Mouse (Mus musculus) testis, postnatal 10 days (tissue): ENCODE data around the gene Plcz1.

Source experiments
- DNase-seq: peaks from one replicate; pipeline ENCODE4 v3.0.0; 2021; ENCODE audit warnings: low spot score

Plcz1 gene

DNA sequence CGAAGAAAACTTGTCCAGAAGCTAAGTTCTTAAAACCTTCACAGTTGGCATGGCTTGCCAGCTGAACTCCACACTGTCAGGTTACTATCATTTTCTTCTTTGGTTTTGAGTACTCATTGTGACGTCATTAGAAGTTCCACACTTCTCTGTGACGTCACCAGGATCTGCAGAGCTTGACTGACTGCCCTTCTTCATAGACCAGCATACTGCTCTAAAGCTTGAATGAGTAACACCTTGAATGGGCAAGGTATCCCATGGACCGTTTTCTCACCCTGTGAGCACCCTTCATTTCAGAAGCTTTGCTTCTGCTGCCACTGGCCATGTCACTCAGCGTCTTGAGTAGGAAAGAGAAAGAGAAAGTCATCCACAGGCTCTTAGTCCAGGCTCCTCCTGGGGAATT, at the start of gene Plcz1:
Gene Plcz1, minus strand, starts transcription at position 101 of the 400 bp plus-strand sequence.
- DNase-seq: no peak

GRCm38 (mm10) chr6:140089855-140090254, 48.6 kb upstream of the Plcz1 start:
- no peak for DNase-seq

DNA sequence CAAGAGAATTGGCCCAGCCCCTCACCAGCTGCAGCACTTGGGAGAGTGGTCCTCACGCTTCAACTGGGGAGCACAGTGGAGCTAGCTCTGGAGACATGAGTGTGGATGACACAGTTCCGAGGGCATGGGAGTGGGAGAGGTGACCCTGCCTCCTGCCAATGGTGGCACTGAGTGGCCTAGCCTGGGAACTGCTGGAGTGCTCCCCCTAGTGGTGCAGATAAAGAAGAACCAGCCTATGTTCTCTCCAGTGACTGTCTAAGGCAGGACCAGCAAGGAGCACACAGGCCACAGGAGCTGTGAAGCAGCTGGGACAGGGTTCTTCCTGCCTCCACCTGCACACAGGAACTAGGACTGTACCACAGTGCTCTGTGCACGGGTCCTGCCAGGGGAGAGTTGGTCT, 40.5 kb upstream of the Plcz1 start:
- no peak for DNase-seq

GRCm38 (mm10) chr6:140080933-140081332, 39.7 kb upstream of the Plcz1 start:
- no peak for DNase-seq

DNA sequence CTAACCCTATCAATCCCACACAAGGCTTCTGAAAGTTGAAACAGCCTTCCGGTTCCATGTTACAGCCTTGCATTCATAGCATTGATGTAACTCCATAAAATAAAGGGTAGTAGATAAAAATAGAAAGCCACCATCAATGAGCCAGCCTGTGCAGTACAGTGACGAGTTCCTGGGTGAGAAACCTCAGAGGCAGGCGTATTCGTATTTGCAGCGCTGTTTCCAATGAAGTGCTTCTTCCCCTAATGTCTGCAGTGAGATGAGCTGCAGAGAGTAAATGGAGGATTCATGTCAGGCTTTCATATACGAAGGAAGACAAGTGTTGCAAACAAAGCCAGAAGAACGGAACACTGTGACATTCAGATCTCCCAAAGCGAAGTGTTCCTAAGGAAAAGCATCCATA, 27.9 kb upstream of the Plcz1 start:
- no peak for DNase-seq

DNA sequence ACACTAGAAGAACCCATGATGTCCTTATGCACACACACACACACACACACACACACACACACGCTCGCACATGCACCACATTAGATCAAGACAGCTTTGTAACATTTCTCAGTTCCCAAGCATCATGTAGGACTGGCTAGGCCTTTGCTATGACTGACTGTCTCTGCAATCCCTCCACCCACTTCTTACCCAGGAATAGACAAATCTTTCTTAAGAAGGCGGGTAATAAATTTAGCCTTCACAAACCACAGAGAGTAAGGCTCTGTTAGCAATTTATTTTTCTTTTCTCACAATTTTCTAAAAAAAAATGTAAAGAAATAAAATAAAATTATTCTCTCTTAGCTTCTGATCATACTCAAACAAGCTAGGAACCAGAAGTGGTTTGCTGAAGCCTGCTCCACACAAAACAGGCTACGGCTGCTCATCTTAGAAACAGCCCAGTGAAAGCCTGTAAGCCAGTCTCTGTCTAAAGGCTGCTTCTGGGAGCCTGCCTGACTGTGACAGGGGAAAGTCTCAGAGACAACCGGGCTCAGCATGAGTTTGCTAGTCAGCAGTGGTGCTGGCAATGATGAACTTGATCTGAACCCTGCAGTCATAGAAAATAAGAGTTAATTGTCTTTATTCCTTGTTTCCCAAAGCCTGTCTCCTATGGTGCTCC, 13.1 kb upstream of the Plcz1 start:
- no peak for DNase-seq

DNA sequence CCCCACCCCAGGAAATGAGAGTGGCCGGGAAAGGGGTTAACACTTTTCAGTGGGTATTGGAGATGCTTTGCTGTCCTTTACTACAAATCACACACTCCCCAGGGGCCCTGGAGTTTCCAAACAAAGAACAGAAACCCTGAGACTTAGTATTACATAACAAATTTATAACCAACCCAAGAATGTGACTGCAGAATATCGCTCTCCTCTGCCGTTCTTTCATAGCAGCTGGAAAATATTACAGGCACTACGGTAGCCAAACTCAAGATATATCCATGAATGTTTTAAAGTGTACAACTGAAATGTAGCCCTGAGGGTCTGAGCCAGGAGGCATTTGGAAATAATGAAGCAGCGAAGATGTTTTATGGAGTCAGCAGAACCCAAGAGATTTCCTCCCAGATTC, 10.2 kb upstream of the Plcz1 start:
- no peak for DNase-seq

DNA sequence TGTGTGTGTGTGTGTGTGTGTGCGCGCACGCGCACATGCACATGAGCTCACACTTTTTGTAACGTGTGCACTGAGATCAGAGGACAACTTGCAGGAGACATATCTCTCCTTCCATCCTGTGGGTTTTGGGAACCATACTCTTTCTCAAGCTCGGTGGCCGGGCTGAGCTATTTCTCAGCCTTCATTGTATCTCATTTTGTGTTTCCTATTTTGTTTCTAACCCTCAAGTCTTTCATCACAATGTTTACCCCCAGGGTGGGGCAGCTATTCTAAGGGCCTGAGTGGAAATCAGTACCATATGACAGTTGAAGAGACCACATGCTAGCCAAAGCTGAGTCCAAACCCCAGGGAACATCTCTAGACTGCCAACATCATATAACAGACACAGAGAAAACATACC, 305 bp downstream of the Plcz1 start, which contains the start of gene Capza3:
Gene Capza3, plus strand, starts transcription at position 301 of the 400 bp plus-strand sequence.
- DNase-seq: no peak

DNA sequence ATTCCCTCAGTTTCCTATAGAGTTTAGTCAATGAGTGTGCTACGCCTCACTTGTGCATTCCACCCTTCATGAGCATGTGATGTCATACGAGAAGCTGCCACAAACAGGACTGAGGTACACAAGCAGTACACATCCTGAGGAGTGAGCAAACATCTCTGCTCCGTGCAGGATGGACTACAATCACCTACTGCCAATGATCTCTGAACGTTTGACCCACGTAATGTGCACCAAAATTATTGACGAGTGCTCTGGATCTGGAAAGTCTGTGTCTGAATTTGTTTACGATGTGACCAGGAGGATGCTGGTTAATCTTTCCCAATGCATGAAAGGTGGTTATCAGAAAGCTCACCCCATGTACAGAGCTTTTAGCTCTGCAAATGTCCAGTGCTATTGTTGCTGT, 16.9 kb downstream of the Plcz1 start:
- no peak for DNase-seq

- DNase-seq: no peak
These were observed 36.1 kb downstream of the Plcz1 start for GRCm38 (mm10) chr6:140005181-140005580.

- no peak for DNase-seq
These were observed 51.7 kb downstream of the Plcz1 start for GRCm38 (mm10) chr6:139989597-139989996.

- DNase-seq: no peak
These were observed 52.2 kb downstream of the Plcz1 start for GRCm38 (mm10) chr6:139989075-139989474.

DNA sequence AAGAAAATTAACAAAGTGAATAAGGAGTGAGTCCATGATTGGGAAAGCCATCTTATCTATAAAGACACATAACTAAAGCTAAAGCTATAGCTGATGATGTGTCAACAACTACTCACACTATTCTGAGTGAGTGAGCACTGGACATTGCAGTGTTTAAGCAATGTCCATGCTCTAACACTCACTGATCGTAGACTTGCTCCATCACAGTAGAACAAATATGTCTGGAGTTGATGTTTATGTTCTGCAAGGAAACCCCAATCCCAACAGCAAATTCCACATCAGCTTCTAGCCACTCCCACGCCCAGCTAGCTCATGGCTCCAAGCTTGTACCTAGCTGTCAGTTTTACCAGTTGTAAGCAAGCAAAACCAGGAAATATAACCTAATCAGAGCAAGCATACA, 54.7 kb downstream of the Plcz1 start:
- no peak for DNase-seq

DNA sequence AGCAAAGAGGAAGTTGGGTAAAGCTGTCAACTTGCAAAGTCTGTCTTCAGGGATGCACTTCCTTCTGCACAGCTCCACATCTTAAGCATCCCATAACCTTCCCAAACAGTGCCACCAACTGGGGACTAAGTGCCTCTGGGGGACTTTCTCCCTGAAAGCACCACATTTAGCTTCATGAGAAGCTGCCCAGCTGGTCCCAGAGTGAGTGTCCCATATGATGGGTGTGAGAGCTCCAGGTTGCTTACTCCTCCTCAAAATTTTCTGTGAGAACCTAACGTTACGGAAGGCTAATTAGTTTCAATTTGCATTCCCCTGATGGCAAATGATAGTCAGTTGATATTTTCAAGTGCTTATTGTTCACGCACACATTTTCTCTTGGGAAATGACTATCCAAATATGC, 57.2 kb downstream of the Plcz1 start:
- no peak for DNase-seq

DNA sequence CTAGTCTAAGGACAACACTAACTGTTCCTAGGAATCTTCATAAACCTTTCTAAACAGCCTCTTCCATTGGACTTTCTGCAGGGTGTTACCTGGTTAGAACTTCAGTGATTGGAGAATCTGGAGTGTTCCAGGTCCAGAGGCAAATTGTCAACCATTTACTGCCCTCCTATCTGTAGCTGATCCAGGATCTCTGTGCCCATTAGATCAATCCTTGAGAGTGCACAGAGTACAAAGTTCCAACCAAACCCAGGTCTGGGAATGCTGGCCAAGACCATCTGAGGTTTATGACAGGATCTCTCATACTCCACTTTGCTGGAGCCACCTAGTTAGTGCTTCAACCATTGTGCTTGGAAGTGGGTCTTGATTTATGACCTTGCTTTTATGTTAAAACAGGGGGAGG, 60.2 kb downstream of the Plcz1 start:
- no peak for DNase-seq

GRCm38 (mm10) chr6:139978114-139978513, 63.1 kb downstream of the Plcz1 start:
- DNase-seq: no peak

GRCm38 (mm10) chr6:139974668-139975067, 66.6 kb downstream of the Plcz1 start:
- DNase-seq: no peak

- no peak for DNase-seq
These were observed 69.5 kb downstream of the Plcz1 start for GRCm38 (mm10) chr6:139971608-139972298.

DNA sequence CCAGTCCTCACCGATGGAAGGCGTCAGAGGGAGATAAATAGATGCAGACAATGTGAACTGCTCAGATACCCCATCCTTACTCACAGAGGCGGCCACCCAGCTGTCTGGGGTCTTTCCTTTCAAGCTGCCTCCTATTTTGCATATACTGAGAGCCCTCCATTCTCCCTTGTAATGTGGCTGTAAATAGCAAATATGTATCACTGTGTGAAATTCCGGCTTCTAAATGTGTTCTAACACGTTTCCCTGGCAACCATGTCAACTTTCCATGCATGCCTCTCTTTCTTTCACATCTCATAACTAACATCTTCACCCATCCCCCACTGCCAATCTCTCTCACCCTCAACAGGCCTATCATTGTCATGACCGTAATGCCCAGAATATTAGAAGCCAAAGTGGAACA, 74.6 kb downstream of the Plcz1 start:
- no peak for DNase-seq

DNA sequence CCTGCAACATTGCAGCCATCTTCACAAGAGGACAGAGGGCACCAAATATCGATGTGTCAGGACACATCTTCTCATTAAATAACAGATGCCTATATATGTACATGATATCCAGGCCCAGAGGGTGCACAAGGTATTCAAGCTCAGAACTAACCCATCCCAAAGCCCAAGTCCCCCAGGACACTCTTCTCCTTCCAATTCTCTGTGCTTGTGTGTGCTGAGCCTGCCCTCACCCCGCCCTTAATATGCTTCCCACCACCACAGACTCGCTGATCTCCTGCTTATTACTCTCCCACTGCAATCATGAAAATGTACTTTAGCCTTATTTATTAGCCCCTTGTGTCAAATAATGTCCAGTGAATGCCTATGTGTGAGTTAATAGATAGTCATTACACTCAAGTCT, 76.4 kb downstream of the Plcz1 start:
- no peak for DNase-seq

DNA sequence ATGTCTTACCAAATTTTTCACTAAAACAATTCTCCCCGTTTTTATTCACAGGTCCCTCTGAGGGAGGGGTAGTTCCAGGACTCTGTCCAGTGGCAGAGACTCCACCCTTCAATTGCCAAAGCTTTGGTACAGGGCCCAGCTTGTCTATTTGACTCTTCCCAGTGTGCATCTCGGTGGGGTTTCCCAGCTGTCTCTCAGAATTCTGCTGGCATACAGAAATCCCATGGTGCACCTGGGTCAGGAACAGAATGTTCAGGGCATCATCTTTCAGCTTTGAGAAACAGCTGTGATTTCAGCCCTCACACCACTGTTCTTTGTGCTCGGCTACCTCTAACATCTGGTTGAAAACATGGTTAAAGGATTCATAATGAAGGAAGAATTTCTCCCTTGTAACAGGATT, 77.5 kb downstream of the Plcz1 start:
- no peak for DNase-seq

GRCm38 (mm10) chr6:139957531-139958241, 83.6 kb downstream of the Plcz1 start:
- DNase-seq: no peak

DNA sequence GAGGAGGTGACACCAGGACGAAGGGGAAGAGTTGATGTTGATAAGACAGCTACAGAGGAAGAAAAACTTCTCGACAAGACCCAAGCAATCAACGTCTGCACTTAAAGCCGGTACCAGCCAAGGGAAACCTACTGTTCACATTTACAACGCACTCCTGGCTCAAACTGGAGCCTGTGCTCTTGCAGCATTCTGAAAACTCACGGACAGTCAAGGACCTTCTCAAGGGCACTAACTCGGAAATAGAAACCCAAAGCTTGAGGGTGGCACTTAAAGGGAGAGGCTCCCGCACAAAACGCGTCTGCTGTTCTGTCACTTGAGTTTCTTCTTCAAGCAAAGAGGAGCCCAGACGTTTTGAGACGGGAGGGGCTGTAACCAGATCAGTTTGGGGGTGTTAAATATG, 87.7 kb downstream of the Plcz1 start:
- no peak for DNase-seq
